Mouse (Mus musculus) C2C12 (cell line): ENCODE measurements around the gene Crisp4.

Experiments
- CTCF ChIP-seq: IDR thresholded peaks from one replicate; pipeline ENCODE4 v1.5.1; 2011; ENCODE audit not compliant: control insufficient read depth, insufficient read depth, insufficient read length
- FOSL1 ChIP-seq: IDR thresholded peaks from one replicate; pipeline ENCODE4 v1.8.0; 2011; ENCODE audit warnings: mild to moderate bottlenecking, low read length; ENCODE audit not compliant: poor library complexity, insufficient read depth, severe bottlenecking
- MAX ChIP-seq: IDR thresholded peaks from one replicate; pipeline ENCODE4 v1.6.1; 2011; ENCODE audit warnings: mild to moderate bottlenecking, control low read depth
- MYOD1 ChIP-seq: IDR thresholded peaks from one replicate; pipeline ENCODE4 v1.6.1; 2011; ENCODE audit warnings: low read depth; ENCODE audit not compliant: control insufficient read depth, insufficient read length
- MYOG ChIP-seq: IDR thresholded peaks from one replicate; pipeline ENCODE4 v1.6.1; 2011; ENCODE audit not compliant: control insufficient read depth, insufficient read length; ENCODE audit errors: extremely low read depth
- USF1 ChIP-seq: IDR thresholded peaks from one replicate; pipeline ENCODE4 v1.6.1; 2011; ENCODE audit warnings: low read depth, mild to moderate bottlenecking, control low read depth, moderate library complexity

- TF ChIP-seq MAX (no peak), CTCF (no peak), USF1 (no peak), FOSL1 (no peak), MYOD1 (no peak), MYOG (no peak)
Observed at GRCm38 (mm10) chr1:18131691-18132090, 14.0 kb downstream of the Crisp4 start.
